Mouse (Mus musculus): ENCODE measurements around the gene Vil1. TPM values are rescaled to one million over a fixed set of nuclear protein-coding genes. Genes with fewer than 3 reads are reported as not detected.
A peak's percentile ranks its signal among the peaks of the same experiment; 100 is the strongest.

Gene Vil1
- polyA plus RNA-seq, 1 experiment: 0.22 TPM

GRCm38 (mm10) chr1:74394311-74394710 lies 14.9 kb upstream of the Vil1 start:
- TF ChIP-seq GATA1 (IDR thresholded peaks at IDR 0.05; ENCODE audit: low read length): no peak

GRCm38 (mm10) chr1:74394858-74395257 lies 14.3 kb upstream of the Vil1 start:
- TF ChIP-seq GATA1 (IDR thresholded peaks at IDR 0.05; ENCODE audit: low read length): no peak

GRCm38 (mm10) chr1:74395290-74395689 lies 13.9 kb upstream of the Vil1 start:
- TF ChIP-seq GATA1 (IDR thresholded peaks at IDR 0.05; ENCODE audit: low read length): no peak

- TF ChIP-seq GATA1 (IDR thresholded peaks at IDR 0.05; ENCODE audit: low read length): no peak
These were observed 11.8 kb upstream of the Vil1 start for GRCm38 (mm10) chr1:74397268-74397918.

- no peak for TF ChIP-seq GATA1 (IDR thresholded peaks at IDR 0.05; ENCODE audit: low read length)
These were observed 11.2 kb upstream of the Vil1 start for GRCm38 (mm10) chr1:74397919-74398451.

- no peak for TF ChIP-seq GATA1 (IDR thresholded peaks at IDR 0.05; ENCODE audit: low read length)
These were observed 8.6 kb upstream of the Vil1 start for GRCm38 (mm10) chr1:74400531-74400930.

DNA sequence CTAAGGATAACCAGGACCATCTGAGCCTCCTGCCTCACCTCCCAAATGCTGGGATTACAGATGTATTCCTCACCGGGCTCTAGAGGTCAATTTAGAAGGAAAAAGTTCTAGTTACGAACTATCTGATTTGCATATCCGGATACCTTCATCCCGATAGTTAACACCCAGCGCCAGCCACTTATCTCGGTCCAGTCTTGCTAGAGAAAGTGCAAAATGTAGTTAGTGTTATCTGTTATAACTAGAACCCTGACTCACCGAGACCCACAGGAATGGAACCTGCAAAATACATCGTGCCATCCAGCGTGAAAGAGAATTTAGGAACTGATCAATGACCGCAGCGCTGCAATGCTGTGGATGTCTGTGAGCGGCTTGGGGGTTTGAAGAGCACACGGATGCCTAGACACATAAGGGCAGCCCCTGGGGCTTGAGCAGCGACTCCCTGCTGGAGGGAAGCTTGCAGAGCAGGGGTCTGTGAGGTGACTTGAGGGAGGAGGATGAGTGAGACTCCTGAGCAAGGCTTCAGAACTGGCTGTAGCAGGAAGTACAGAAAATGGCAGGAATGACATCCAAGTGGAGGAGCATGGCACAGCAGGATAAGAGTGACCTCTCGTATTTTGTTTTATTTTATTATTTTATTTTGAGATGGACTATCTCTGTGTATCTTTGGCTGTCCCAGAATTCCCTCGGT lies 8.0 kb upstream of the Vil1 start:
- TF ChIP-seq GATA1 (IDR thresholded peaks at IDR 0.05; ENCODE audit: low read length): peak; percentile 53

- TF ChIP-seq GATA1 (IDR thresholded peaks at IDR 0.05; ENCODE audit: low read length): no peak
These were observed 5.0 kb upstream of the Vil1 start for GRCm38 (mm10) chr1:74404206-74404605.

DNA sequence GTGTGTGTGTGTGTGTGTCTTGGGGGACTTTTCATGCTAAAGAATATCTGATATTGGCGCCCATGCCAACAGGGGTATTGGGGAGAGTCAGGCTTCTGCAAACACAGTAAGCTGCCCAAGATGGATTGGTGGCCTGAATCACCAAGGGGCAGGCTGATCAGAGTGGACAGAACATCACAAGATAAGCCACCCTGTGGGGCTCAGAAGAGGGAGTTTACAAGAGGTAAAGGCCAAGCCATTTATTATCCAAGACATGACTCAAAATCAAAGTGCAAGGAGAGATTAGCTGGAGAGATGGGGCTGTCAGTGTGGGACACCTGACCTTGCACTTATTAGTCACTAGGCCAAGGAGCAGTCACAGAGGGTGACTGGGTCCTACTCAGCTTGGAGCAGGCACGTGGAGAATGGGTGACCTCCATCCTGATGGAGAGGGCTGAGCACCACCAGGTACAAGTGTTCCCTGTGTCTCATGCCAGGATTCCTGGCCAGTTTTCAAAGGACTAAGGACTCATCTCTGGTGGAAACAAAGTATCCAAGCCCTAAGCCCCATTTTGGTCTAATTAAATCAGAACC lies 2.7 kb downstream of the Vil1 start:
- no peak for TF ChIP-seq GATA1 (IDR thresholded peaks at IDR 0.05; ENCODE audit: low read length)

DNA sequence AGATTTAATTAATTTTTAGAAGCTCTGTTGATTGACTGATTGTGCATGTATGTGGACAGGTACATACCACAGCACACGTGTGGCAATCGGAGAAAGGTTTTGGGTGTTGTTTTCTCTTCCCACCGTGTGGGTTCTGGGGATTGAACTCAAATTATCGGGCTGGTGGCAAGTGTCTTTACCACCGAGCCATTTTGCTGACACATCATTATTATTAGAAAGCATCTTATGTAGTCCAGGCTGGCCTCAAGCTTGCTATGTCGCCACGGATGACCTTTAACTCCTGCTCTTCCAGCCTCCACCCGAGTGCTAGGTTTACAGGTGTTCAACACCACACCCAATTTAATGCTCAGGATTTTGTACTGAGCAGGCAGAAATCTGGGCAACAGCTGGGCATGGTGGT lies 3.5 kb downstream of the Vil1 start:
- TF ChIP-seq GATA1 (IDR thresholded peaks at IDR 0.05; ENCODE audit: low read length): no peak

DNA sequence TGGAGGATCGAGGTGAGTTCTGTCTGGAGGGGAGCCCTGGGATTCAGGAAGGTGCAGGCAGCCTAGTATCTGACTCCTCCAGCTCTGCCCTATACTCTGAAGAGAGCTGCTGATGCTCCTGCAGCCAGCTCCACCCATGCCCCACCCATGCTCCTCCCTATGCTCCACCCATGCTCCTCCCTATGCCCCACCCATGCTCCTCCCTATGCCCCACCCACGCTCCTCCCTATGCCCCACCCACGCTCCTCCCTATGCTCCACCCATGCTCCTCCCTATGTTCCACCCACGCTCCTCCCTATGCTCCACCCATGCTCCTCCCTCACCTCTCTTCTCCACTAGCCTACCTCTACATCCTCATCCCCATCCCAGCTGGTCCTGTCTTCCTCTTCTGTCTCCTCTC lies 6.0 kb downstream of the Vil1 start:
- no peak for TF ChIP-seq GATA1 (IDR thresholded peaks at IDR 0.05; ENCODE audit: low read length)

GRCm38 (mm10) chr1:74418747-74419439 lies 9.7 kb downstream of the Vil1 start:
- TF ChIP-seq GATA1 (IDR thresholded peaks at IDR 0.05; ENCODE audit: low read length): no peak

DNA sequence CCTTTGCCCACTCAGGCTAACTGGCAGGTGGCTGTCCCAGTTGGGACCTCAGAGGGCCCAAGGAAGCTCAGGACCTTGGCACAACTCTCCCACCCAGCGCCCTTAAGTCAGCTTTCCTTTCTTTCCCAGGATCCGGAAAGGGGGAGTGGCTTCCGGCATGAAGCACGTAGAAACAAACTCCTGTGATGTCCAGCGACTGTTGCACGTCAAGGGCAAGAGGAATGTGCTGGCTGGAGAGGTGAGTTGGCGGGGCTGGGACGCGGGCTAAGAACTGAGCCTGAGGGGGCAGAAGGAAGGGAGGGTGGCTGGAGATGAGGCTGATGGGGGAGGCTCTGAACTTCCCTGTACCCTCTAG lies 10.2 kb downstream of the Vil1 start:
- no peak for TF ChIP-seq GATA1 (IDR thresholded peaks at IDR 0.05; ENCODE audit: low read length)

DNA sequence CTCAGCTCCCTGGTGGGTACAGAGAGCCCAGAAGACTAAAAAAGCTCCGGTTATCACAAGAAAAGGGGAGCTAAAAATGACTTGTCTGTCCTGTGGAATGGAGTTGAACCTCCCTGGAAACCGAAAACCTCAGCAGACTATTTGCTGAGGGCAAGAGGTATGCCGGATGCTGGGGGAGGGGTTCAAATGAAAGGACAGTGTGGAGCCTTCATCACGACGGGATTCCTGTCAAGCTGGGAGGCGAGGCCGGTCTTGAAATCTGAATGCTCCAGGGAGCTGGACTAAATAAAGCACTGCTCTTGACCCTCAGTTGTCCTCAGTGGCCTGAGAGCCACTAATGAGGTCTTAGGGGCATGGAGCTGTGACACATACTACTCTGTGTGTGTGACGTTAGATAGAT lies 14.0 kb downstream of the Vil1 start:
- TF ChIP-seq GATA1 (IDR thresholded peaks at IDR 0.05; ENCODE audit: low read length): no peak

GRCm38 (mm10) chr1:74425845-74426244 lies 16.7 kb downstream of the Vil1 start:
- TF ChIP-seq GATA1 (IDR thresholded peaks at IDR 0.05; ENCODE audit: low read length): no peak

- no peak for TF ChIP-seq GATA1 (IDR thresholded peaks at IDR 0.05; ENCODE audit: low read length)
These were observed 24.0 kb downstream of the Vil1 start for GRCm38 (mm10) chr1:74433220-74433619.
